Mouse (Mus musculus): ENCODE results near the gene Olfr1161. TPM values are rescaled to one million over a fixed set of nuclear protein-coding genes. Genes with fewer than 3 reads are reported as not detected.

Gene Olfr1161
- polyA plus RNA-seq, 1 experiment from 2014 or later = not detected

GRCm38 (mm10) chr2:88063587-88063986 lies 41.0 kb downstream of the Olfr1161 start:
- H3K9me3 ChIP-seq (ENCODE audit: low read length) = no peaks in the 10 kb centered on the region
- TF ChIP-seq CTCF (IDR thresholded peaks at IDR 0.05) (no peak), EP300 (IDR thresholded peaks at IDR 0.05) (no peak)
- H3K4me2 ChIP-seq (replicated peaks; ENCODE audit: low read depth, low read length) = no peak overlapping the region
- no peaks in the 10 kb centered on the region for H3K4me1 ChIP-seq (ENCODE audit: insufficient read depth, low read depth, low read length)
- ATAC-seq (no peak), DNase-seq (ENCODE audit: low spot score) (no peak)
- H3K9ac ChIP-seq (replicated peaks; ENCODE audit: low read depth) = no peak overlapping the region
- H3K4me3 ChIP-seq (ENCODE audit: low read depth, low read length) = no peak overlapping the region
- no peaks in the 10 kb centered on the region for H3K27me3 ChIP-seq (replicated peaks; ENCODE audit: insufficient read depth, low read length)
- no peaks in the 10 kb centered on the region for H3K36me3 ChIP-seq (ENCODE audit: insufficient read depth, low read length)
- no peak overlapping the region for H3K27ac ChIP-seq (ENCODE audit: low read length)
- WGBS = 73% methylated on average over 2 of the region's 2 CpGs

GRCm38 (mm10) chr2:88071730-88072129 lies 49.2 kb downstream of the Olfr1161 start, which contains the start of gene Olfr1163:
Gene Olfr1163 (minus strand): TSS chr2:88071830.
- H3K4me1 ChIP-seq (ENCODE audit: insufficient read depth, low read depth, low read length) = no peaks in the 10 kb centered on the region
- ATAC-seq (no peak), DNase-seq (ENCODE audit: low spot score) (no peak)
- TF ChIP-seq EP300 (IDR thresholded peaks at IDR 0.05) = no peak
- no peak for TF ChIP-seq CTCF (IDR thresholded peaks at IDR 0.05)
- no peaks in the 10 kb centered on the region for H3K36me3 ChIP-seq (ENCODE audit: insufficient read depth, low read length)
- no peaks in the 10 kb centered on the region for H3K27me3 ChIP-seq (replicated peaks; ENCODE audit: insufficient read depth, low read length)
- H3K9me3 ChIP-seq (ENCODE audit: low read length) = no peaks in the 10 kb centered on the region
- H3K4me2 ChIP-seq (replicated peaks; ENCODE audit: low read depth, low read length) = no peak within 1 kb of the TSS
- no peak within 1 kb of the TSS for H3K27ac ChIP-seq (ENCODE audit: low read length)
- H3K9ac ChIP-seq (replicated peaks; ENCODE audit: low read depth) = no peak within 1 kb of the TSS
- no peak within 1 kb of the TSS for H3K4me3 ChIP-seq (ENCODE audit: low read depth, low read length)

Other genes with a start within 250 kb of the Olfr1161 start
- not detected in 2 replicates for gene Olfr152, start 243.3 kb upstream of the Olfr1161 start, polyA plus RNA-seq (2015; fragmentation: Nextera tagmentation; extraction: Ambion mirVana)
- not detected in 2 replicates for gene Olfr1143, start 222.2 kb upstream of the Olfr1161 start, polyA plus RNA-seq (2015; fragmentation: Nextera tagmentation; extraction: Ambion mirVana)
- not detected in 2 replicates for gene Olfr1145, start 213.0 kb upstream of the Olfr1161 start, polyA plus RNA-seq (2015; fragmentation: Nextera tagmentation; extraction: Ambion mirVana)
- not detected in 2 replicates for gene Olfr1148, start 192.2 kb upstream of the Olfr1161 start, polyA plus RNA-seq (2015; fragmentation: Nextera tagmentation; extraction: Ambion mirVana)
- not detected in 2 replicates for gene Olfr1150-ps1, start 178.8 kb upstream of the Olfr1161 start, polyA plus RNA-seq (2015; fragmentation: Nextera tagmentation; extraction: Ambion mirVana)
- gene Olfr1151, start 166.9 kb upstream of the Olfr1161 start, polyA plus RNA-seq (2015; fragmentation: Nextera tagmentation; extraction: Ambion mirVana) = not detected in 2 replicates
- gene Olfr1152, start 156.3 kb upstream of the Olfr1161 start, polyA plus RNA-seq (2015; fragmentation: Nextera tagmentation; extraction: Ambion mirVana) = not detected in 2 replicates
- not detected in 2 replicates for gene Olfr1153, start 127.8 kb upstream of the Olfr1161 start, polyA plus RNA-seq (2015; fragmentation: Nextera tagmentation; extraction: Ambion mirVana)
- not detected in 2 replicates for gene Olfr1154, start 117.6 kb upstream of the Olfr1161 start, polyA plus RNA-seq (2015; fragmentation: Nextera tagmentation; extraction: Ambion mirVana)
- gene Olfr1155, start 77.6 kb upstream of the Olfr1161 start, polyA plus RNA-seq (2015; fragmentation: Nextera tagmentation; extraction: Ambion mirVana) = not detected in 2 replicates
- gene Olfr1156, start 69.7 kb upstream of the Olfr1161 start, polyA plus RNA-seq (2015; fragmentation: Nextera tagmentation; extraction: Ambion mirVana) = not detected in 2 replicates
- gene Olfr1157, start 54.5 kb upstream of the Olfr1161 start, polyA plus RNA-seq (2015; fragmentation: Nextera tagmentation; extraction: Ambion mirVana) = not detected in 2 replicates
- not detected in 2 replicates for gene Olfr74, start 48.1 kb upstream of the Olfr1161 start, polyA plus RNA-seq (2015; fragmentation: Nextera tagmentation; extraction: Ambion mirVana)
- gene Olfr1158, start 32.7 kb upstream of the Olfr1161 start, polyA plus RNA-seq (2015; fragmentation: Nextera tagmentation; extraction: Ambion mirVana) = not detected in 2 replicates
- not detected in 2 replicates for gene Olfr1160, start 14.5 kb upstream of the Olfr1161 start, polyA plus RNA-seq (2015; fragmentation: Nextera tagmentation; extraction: Ambion mirVana)
- gene Olfr73, start 14.9 kb downstream of the Olfr1161 start, polyA plus RNA-seq (2015; fragmentation: Nextera tagmentation; extraction: Ambion mirVana) = not detected in 2 replicates
- gene Olfr1162, start 28.4 kb downstream of the Olfr1161 start, polyA plus RNA-seq (2015; fragmentation: Nextera tagmentation; extraction: Ambion mirVana) = not detected in 2 replicates
- gene Olfr1163, start 49.1 kb downstream of the Olfr1161 start, polyA plus RNA-seq (2015; fragmentation: Nextera tagmentation; extraction: Ambion mirVana) = not detected in 2 replicates
- not detected in 2 replicates for gene Olfr1164, start 71.2 kb downstream of the Olfr1161 start, polyA plus RNA-seq (2015; fragmentation: Nextera tagmentation; extraction: Ambion mirVana)
- gene Olfr1166, start 105.5 kb downstream of the Olfr1161 start, polyA plus RNA-seq (2015; fragmentation: Nextera tagmentation; extraction: Ambion mirVana) = not detected in 2 replicates
- not detected in 2 replicates for gene Olfr1167, start 132.4 kb downstream of the Olfr1161 start, polyA plus RNA-seq (2015; fragmentation: Nextera tagmentation; extraction: Ambion mirVana)
- gene Olfr1168, start 159.1 kb downstream of the Olfr1161 start, polyA plus RNA-seq (2015; fragmentation: Nextera tagmentation; extraction: Ambion mirVana) = not detected in 2 replicates
- not detected in 2 replicates for gene Olfr1170, start 205.6 kb downstream of the Olfr1161 start, polyA plus RNA-seq (2015; fragmentation: Nextera tagmentation; extraction: Ambion mirVana)

Data from lung, postnatal 0 days (tissue).